Mouse (Mus musculus) frontal cortex, adult (tissue): ENCODE data around the gene Cmc2.

Experiments used
- ATAC-seq: cut with Nextera tagmentation; 2 replicates; pipeline ENCODE4 v1.9.2; 2017; ENCODE audit warnings: mild to moderate bottlenecking, moderate library complexity, mixed read lengths; ENCODE audit not compliant: low TSS enrichment

The Cmc2 gene

GRCm38 (mm10) chr8:116921337-116922059, at the start of gene Cmc2, which contains the start of gene Cenpn:
Gene Cmc2 (minus strand): TSS chr8:116921455.
Gene Cenpn (plus strand): TSS chr8:116921730.
- ATAC-seq = peak; percentile 97

DNA sequence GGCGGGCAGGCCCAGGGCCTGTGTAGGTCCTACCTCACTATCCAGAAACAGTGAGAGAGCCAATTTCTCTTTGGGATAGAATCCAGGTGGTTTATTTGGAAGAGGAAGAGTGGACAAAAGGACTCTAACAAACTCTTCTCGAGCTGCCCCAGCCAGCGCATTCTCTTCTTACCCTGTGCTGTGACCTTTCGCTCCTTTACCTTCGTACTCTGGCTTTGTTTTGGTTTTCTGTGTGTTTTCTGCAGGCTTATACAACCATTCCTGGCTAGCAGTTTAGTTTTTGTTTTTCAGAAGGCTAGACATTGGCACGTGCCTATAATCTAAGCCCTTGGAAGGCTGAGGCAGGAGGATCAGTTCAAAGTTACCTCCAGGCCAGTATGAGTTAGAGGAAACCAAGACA, 48.3 kb upstream of the Cmc2 start:
- no peak for ATAC-seq

GRCm38 (mm10) chr8:116954415-116954814, 33.2 kb upstream of the Cmc2 start:
- ATAC-seq = peak; percentile 95

- ATAC-seq = no peak
These were observed 31.2 kb upstream of the Cmc2 start for GRCm38 (mm10) chr8:116952428-116952827.

- no peak for ATAC-seq
These were observed 30.5 kb upstream of the Cmc2 start for GRCm38 (mm10) chr8:116951778-116952177.

DNA sequence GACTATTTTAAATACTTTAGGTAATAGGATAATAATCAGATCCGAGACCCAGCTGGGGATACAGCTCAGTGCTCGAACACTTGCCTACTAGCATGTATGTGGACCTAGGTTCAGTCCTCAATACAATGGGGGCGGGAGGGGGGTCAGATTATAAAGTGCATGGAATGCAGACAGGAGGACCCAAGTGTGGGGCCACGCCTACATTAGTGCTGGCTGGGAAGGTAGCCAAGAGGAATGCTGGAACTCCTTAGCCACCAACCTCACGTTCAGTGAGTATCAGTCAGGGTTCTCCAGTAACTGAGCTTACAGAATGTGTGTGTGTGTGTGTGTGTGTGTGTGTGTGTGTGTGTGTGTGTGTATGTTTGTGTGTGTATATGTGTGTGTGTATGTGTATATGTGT, 30.1 kb upstream of the Cmc2 start:
- no peak for ATAC-seq

DNA sequence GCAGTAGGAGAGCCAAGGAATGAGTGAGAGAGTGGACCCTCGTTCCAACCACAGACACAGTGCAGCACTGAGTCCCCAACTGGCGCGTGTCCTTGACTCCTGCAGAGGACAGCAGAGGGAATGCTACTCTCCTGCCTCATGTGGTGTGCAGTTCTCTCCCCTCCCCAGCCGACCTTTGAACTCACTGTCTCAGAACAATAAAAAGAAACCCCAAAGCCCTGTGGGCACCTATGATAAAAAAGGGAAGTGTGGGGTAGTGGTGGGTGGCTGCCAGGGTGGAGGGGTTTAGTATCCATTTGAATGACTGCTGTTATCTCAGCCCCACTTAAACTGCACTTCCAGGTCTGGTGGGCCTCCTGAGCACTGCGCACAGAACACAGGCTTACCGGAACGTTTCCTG, 26.3 kb upstream of the Cmc2 start:
- no peak for ATAC-seq

DNA sequence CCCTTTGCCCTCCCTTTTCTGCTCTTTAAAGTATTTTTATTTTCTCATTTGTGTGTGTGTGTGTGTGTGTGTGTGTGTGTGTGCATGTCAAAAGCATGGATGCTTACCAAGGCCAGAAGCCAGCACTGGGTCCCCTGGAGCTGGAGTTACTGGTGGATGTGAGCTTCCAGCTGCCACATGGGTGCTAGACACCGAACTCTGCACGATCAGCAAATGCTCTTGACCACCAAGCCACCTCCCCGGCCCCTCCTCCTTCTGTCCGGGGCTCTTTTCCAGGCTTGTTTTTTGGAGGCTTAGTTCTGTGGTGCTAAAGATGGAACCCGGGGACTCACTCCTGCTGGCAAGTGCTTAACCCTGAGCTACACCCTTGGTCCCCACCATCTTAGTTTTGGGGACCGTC, 25.6 kb upstream of the Cmc2 start:
- no peak for ATAC-seq

DNA sequence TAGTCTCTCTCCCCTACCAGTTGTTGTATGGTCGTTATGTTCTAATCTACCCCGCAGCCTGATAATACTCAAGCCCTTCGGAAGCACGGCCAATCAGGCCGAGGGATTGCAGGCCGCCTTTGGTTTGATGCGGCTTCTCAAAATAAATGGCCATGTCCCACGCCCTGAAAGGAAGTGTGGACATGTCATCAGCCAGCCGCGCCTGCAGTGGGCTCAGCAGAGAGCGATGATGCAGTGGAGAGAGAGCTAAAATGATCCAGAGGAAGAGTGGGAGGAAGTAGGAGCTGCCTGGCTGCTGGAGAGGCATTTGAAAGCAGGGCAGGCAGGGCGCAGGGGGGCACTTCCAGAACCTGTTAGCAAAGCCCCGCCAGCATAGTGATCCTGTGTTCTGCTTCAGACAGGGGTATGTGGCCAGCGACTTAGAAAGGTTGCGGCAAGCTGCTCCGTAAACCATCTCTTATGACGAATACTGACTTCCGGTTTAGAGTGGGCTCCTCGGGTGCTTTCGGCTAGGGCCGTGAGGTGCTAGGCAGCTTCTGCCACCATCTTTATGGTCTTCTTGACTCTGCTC, 25.1 kb upstream of the Cmc2 start:
- peak; percentile 74 for ATAC-seq

- no peak for ATAC-seq
These were observed 24.1 kb upstream of the Cmc2 start for GRCm38 (mm10) chr8:116945169-116945910.

DNA sequence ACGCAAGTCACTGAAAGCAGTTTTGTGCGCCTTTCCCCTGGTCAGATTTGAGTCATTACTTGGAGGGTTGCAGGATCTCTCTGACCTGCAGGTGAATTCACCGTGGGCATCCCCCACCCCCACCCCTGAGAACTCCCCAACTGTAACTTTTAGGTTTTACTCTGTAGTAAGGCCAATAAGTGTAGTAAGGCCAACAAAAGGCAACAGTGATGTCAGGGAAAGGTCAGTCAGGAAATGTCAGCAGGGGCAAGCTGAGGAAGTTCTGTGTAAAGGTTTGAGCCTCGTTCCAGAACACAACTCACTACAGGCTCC, 23.1 kb upstream of the Cmc2 start:
- no peak for ATAC-seq

DNA sequence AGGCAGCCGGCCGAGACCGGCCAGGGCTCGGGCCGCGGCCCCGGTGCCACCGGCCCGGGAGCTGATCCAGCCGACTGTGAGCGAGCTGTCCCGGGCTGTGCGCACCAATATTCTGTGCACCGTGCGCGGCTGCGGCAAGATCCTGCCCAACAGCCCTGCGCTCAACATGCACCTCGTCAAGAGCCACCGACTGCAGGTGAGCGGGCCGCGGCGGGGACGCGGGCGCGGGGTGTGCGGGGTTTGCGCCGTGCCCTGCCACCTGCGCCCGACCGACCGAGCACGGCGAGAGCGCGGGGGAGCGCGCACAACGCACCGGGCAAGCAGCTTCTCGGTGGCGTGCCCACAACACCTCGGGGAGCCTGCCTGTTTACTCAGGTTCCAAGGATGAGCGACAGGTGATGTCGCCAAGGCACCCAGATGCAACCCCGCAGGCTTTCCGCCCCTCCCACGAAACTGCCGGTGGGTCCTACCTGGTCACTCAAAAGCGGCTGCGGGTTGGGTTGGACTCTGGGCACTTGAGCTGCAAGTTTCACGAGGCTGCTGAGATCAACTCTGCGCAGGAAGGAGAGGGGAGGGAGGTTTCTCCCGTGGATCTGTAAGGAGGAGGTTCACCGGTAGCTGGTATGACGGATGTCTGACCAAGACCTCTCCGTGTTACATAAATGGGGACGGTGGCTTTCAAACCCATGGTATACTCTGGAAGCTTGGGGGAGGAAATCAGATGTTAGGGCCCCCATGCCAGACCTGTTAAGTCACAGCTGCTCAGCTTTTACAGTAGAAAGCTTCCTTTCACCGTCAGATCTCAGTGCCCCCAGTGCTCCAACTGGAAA, 22.5 kb upstream of the Cmc2 start:
- ATAC-seq = peak; percentile 55

GRCm38 (mm10) chr8:116943161-116943554, 21.9 kb upstream of the Cmc2 start, which contains the start of gene Atmin:
Gene Atmin (plus strand): TSS chr8:116943393.
- ATAC-seq = peak; percentile 58

- no peak for ATAC-seq
These were observed 21.2 kb upstream of the Cmc2 start for GRCm38 (mm10) chr8:116942284-116943058.

DNA sequence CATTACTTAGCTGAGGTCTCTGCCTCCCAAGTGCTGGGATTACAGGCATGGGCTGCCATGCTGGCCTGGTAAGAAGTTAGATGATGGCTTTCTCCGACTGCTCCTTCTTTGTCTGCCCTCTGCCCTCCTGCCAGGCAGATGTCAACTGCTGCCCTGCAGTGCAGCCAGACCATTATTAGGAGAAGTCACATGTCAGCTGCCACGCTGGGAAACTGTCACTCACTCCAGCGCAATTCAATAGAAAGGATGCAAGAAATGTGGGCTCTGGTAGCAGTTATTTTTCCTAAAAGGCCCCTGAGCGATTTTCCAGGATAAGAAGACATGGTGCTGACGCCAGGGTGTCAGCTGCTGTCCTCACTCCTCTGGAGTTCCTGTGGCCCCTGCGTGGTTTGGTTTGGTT, 14.3 kb upstream of the Cmc2 start:
- no peak for ATAC-seq

GRCm38 (mm10) chr8:116934976-116935375, 13.7 kb upstream of the Cmc2 start:
- no peak for ATAC-seq

GRCm38 (mm10) chr8:116928588-116928987, 7.3 kb upstream of the Cmc2 start:
- ATAC-seq = no peak

DNA sequence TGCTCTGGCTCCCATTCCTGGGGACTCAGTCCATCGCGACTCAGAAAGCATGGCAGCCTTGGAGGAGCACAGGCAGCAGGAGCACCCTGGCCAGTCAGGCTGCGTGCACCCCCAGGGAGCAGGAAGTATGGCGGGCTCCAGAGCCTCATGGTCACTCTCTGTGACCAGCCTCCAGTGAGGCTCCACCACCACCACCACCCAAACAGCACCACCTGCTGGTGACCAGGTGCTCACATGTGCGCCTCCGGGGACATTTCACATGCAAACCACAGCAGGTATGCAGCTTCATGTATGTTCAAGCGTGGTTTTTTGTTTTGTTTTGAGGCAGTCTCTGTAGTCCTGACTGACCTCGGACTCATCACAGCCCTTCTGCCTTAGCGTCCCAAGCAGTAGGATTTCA, 6.6 kb upstream of the Cmc2 start:
- no peak for ATAC-seq

DNA sequence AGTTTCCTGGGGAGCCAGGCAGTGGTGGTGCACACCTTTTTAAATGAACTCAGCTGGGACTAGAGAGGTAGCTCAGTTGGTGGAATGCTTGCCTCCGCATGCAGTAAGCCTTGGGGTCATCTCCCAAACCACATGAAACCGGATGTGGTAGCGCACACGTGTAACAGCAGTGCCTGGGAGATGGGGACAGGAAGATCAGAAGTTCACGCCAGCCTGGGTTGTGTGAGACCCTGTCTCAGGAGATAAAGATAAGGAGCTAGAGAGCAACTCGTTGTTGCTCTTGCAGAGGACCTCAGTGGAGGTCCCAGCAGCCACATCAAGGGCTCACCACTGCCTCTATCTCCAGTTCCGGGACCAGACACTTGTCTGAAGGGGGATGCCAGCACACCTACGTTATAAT, 2.3 kb upstream of the Cmc2 start:
- ATAC-seq = no peak

- ATAC-seq = no peak
These were observed 954 bp upstream of the Cmc2 start for GRCm38 (mm10) chr8:116922060-116922757.

DNA sequence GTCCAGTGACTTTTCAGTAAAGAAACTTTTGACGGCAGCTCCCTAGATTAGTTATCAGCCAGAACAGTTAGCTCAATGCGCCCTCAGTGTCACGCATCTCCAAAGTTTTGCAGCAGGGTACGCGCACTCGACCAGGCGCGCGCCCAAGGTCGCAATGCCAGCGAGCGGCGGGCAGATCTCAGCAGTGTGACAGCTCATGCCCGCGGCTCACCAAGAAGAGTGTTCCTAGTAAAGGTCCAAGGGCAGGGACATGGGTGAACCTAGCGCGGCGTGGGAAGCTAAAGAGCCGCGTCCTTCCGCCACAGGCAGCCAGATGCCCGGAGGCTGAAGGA, 284 bp downstream of the Cmc2 start:
- peak; percentile 62 for ATAC-seq
